Mouse (Mus musculus) limb, embryonic 14.5 days (tissue): ENCODE measurements around the gene Tnrc6c. TPM values are rescaled to one million over a fixed set of nuclear protein-coding genes. Genes with fewer than 3 reads are reported as not detected.

Experiments used
- ATAC-seq: fragments of 200-750 bp; cut with Nextera tagmentation; 2 replicates; pipeline ENCODE4 v1.8.0; 2017; ENCODE audit warnings: low read depth, moderate number of reproducible peaks, moderate TSS enrichment; ENCODE audit not compliant: low FRiP score
- DNase-seq: peaks from one replicate; pipeline ENCODE4 v3.0.0-alpha.2; 2015; ENCODE audit warnings: low spot score
- H3K27ac ChIP-seq: fragments of 300-500 bp; sonication (generic); replicated peaks from 2 replicates; pipeline ENCODE4 v1.5.1; 2014; ENCODE audit warnings: low read depth, mild to moderate bottlenecking, low read length, moderate library complexity, mixed read lengths
- H3K27me3 ChIP-seq: fragments of 300-500 bp; sonication (generic); 2 replicates; pipeline ENCODE4 v1.6.1; 2014; ENCODE audit warnings: low read length, mixed read lengths; ENCODE audit not compliant: control insufficient read depth, insufficient read depth
- H3K36me3 ChIP-seq: fragments of 300-500 bp; sonication (generic); 2 replicates; pipeline ENCODE4 v1.6.1; 2014; ENCODE audit warnings: mild to moderate bottlenecking, low read length, moderate library complexity, mixed read lengths; ENCODE audit not compliant: control insufficient read depth, insufficient read depth
- H3K4me1 ChIP-seq: fragments of 300-500 bp; sonication (generic); 2 replicates; pipeline ENCODE4 v1.6.1; 2014; ENCODE audit warnings: antibody characterized with exemption, low read length, mixed read lengths; ENCODE audit not compliant: control insufficient read depth, insufficient read depth
- H3K4me2 ChIP-seq: fragments of 300-500 bp; sonication (generic); replicated peaks from 2 replicates; pipeline ENCODE4 v1.6.1; 2014; ENCODE audit warnings: low read depth, mild to moderate bottlenecking, low read length, moderate library complexity; ENCODE audit not compliant: severe bottlenecking
- H3K4me3 ChIP-seq: fragments of 300-500 bp; sonication (generic); replicated peaks from 2 replicates; pipeline ENCODE4 v1.5.1; 2014; ENCODE audit warnings: low read length
- H3K9ac ChIP-seq: fragments of 300-500 bp; sonication (generic); 2 replicates; pipeline ENCODE4 v1.6.1; 2014; ENCODE audit warnings: mild to moderate bottlenecking, low read depth, low read length, moderate library complexity; ENCODE audit not compliant: severe bottlenecking
- H3K9me3 ChIP-seq: fragments of 300-500 bp; sonication (generic); 2 replicates; pipeline ENCODE4 v1.6.1; 2016; ENCODE audit warnings: low read length; ENCODE audit not compliant: control insufficient read depth
- POLR2A ChIP-seq: fragments of 200-500 bp; IDR thresholded peaks from 2 replicates; pipeline ENCODE4 v1.8.0; 2012; ENCODE audit warnings: inconsistent platforms, mild to moderate bottlenecking, moderate library complexity, borderline replicate concordance; ENCODE audit not compliant: insufficient read depth, insufficient read length; ENCODE audit errors: extremely low read depth
- WGBS: fragments of 180-500 bp; shearing (Covaris S2); extraction: QIAGEN DNeasy Blood & Tissue Kit; methylation state at CpG from one replicate; pipeline ENCODE4 v1.1.7; 2014; 5-methylcytosine and 5-hydroxymethylcytosine counted together
- polyA plus RNA-seq, 2 experiments: library from polyadenylated mRNA; depleted of rRNA in 1 of 2; stranded (reverse) in 1 of 2; unstranded in 1 of 2; fragments of >200 nt; fragmentation: Nextera tagmentation in 1 of 2; extraction: Ambion mirVana in 1 of 2; gene quantifications; 2 replicates each; pipeline versions ENCODE4 v1.2.1 to v1.2.3; 2012 to 2014

The Tnrc6c gene
- polyA plus RNA-seq, 2 experiments = 18.1 to 34.7 TPM

DNA sequence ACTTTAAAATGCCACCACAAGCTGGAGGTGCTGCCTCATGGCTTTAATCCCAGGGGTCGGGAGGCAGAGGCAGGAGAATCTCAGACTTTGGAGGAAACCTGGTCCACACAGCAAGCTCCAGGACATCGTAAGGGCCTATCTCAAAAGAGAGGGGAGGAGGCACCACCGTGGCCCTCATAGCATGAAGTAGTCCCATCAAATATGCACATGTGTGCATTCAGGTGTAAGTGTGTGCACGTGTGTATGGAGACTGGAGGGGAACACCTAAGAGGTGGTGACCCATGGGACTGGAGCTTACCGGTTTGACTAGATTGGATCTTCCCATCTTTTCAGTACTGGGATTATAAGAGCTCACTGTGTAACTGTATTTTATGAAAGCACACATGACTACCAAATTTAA lies 74.2 kb downstream of the Tnrc6c start:
- H3K27ac ChIP-seq = 0 out of 2 replicates have a peak overlapping the region, but pooled peaks have one; percentile 11
- H3K4me2 ChIP-seq = no peak overlapping the region
- DNase-seq (no peak), ATAC-seq (no peak)
- no peaks in the 10 kb centered on the region for H3K9me3 ChIP-seq
- H3K27me3 ChIP-seq = no peaks in the 10 kb centered on the region
- TF ChIP-seq POLR2A = no peak
- H3K4me3 ChIP-seq = no peak overlapping the region
- 90% methylated on average over 5 of the region's 5 CpGs for WGBS
- H3K4me1 ChIP-seq = peaks cover 11% of the 10 kb centered on the region
- H3K9ac ChIP-seq = no peak overlapping the region
- H3K36me3 ChIP-seq = peaks cover 18% of the 10 kb centered on the region

DNA sequence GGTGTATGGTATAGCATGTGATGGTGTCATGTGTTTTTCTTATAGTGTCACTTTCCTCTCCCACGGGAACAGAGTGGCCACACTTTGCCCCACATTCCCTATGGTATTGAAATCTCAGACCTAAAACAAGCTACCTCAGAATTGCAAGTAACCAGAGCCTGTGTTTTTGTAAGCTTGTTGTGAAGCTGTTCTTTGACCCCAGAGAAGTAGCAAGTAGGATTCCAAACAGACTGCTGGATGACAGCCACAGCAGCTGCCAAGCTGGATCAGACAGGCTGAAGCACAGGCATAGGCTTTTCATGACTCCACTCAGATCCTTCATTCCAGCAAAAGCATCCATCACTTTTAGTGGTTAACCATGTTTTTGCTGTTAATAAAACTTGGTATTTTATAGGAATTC lies 74.8 kb downstream of the Tnrc6c start:
- ATAC-seq = peak; percentile 74; the same call in 1 of the 2 replicates
- no peaks in the 10 kb centered on the region for H3K9me3 ChIP-seq
- 0 out of 2 replicates have a peak overlapping the region, but pooled peaks have one; percentile 11 for H3K27ac ChIP-seq
- no peak overlapping the region for H3K4me2 ChIP-seq
- peak; percentile 77 for DNase-seq
- 73% methylated on average over 1 of the region's 1 CpGs for WGBS
- no peaks in the 10 kb centered on the region for H3K27me3 ChIP-seq
- no peak overlapping the region for H3K4me3 ChIP-seq
- no peak for TF ChIP-seq POLR2A
- no peak overlapping the region for H3K9ac ChIP-seq
- H3K4me1 ChIP-seq = peaks cover 11% of the 10 kb centered on the region
- peaks cover 23% of the 10 kb centered on the region for H3K36me3 ChIP-seq

GRCm38 (mm10) chr11:117729341-117729740 lies 75.3 kb downstream of the Tnrc6c start:
- peaks cover 11% of the 10 kb centered on the region for H3K4me1 ChIP-seq
- H3K4me2 ChIP-seq = no peak overlapping the region
- no peaks in the 10 kb centered on the region for H3K9me3 ChIP-seq
- no peak overlapping the region for H3K9ac ChIP-seq
- peaks cover 23% of the 10 kb centered on the region for H3K36me3 ChIP-seq
- DNase-seq (no peak), ATAC-seq (no peak)
- 68% methylated on average over 3 of the region's 3 CpGs for WGBS
- H3K27ac ChIP-seq = no peak overlapping the region; the same call in 1 of the 2 replicates
- H3K27me3 ChIP-seq = no peaks in the 10 kb centered on the region
- H3K4me3 ChIP-seq = no peak overlapping the region
- no peak for TF ChIP-seq POLR2A

DNA sequence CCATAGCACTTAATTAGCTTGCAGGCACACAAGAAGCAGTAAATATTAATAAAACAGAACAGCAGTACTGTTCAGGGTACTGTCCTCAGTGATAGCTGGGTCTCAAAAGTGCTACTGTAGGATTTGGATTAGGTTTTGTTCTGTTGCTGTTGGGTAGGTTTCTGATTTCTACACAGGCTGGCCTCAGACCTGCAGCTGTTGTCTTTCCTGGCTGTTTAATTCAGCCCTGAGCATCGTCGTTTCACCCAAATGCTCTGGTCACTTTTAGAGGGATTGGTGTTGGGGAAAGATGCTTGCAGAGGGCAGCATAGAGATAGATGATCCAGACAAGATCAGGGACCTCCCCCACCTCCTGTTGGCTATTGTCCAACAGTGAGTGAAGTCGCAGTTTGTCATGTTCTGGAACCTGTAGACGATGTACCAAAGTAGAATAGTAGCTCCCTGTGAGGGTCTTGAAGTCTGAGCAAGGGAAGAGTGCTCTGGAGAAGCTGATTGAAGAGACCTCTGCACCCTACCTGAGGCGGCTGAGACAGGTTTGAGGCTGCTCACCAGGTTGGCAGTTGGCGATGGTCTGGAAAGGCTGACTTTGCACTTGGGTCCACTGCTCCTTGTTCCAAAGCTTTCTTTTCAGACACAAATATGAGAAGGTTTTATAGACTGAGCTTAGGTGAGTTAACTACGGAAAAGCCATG lies 75.9 kb downstream of the Tnrc6c start:
- Histone ChIP-seq H3K36me3 (peaks cover 27% of the 10 kb centered on the region), H3K4me3 (no peak overlapping the region), H3K27ac (no peak overlapping the region; the same call in 1 of the 2 replicates), H3K27me3 (no peaks in the 10 kb centered on the region), H3K4me2 (no peak overlapping the region), H3K9ac (no peak overlapping the region), H3K4me1 (peaks cover 11% of the 10 kb centered on the region), H3K9me3 (no peaks in the 10 kb centered on the region)
- peak; percentile 21; the same call in 1 of the 2 replicates for ATAC-seq
- 81% methylated on average over 7 of the region's 7 CpGs for WGBS
- DNase-seq = no peak
- TF ChIP-seq POLR2A = no peak

DNA sequence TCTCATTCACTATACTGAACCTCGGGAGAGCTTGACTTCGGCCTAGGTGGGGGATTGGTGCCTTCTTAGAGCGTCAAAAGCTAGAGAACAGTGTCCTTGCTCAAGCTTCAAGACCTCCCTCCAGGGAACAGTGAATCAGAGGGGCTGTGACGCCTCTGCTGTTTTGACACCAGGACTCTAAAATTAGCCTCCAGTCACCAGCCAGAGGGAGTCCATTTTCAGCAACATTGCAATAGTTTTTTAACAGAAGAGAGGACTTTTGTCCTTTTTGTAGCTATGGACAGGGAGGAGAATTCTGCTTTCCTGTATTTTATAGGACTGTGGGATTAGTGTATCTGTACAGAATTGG lies 76.4 kb downstream of the Tnrc6c start:
- Histone ChIP-seq H3K4me3 (no peak overlapping the region), H3K27me3 (no peaks in the 10 kb centered on the region), H3K27ac (no peak overlapping the region), H3K9ac (no peak overlapping the region), H3K4me1 (peaks cover 11% of the 10 kb centered on the region), H3K36me3 (peaks cover 30% of the 10 kb centered on the region), H3K4me2 (no peak overlapping the region), H3K9me3 (no peaks in the 10 kb centered on the region)
- DNase-seq = no peak
- 65% methylated on average over 4 of the region's 4 CpGs for WGBS
- no peak for ATAC-seq
- no peak for TF ChIP-seq POLR2A
